Mouse (Mus musculus) stomach, postnatal 0 days (tissue): ENCODE measurements at regions not wholly inside any gene's neighbourhood (a gene's known extent, or its start where the extent isn't known, plus 50 kb on each side); places are given as distances from the start of the nearest gene placed in this dataset.
A peak's percentile ranks its signal among the peaks of the same experiment; 100 is the strongest.
"Not testable (repeated sequence)": the region's sequence is repeated elsewhere in the genome, so short reads cannot be mapped to it uniquely, and the experiment has no call there.

Experiments
- ATAC-seq: fragments of 200-750 bp; cut with Nextera tagmentation; 2 replicates; pipeline ENCODE4 v1.8.0; 2017; ENCODE audit not compliant: low FRiP score, low TSS enrichment
- DNase-seq: peaks from one replicate; pipeline ENCODE4 v3.0.0-alpha.2; 2016; ENCODE audit warnings: low spot score
- H3K27ac ChIP-seq: fragments of 300-500 bp; sonication (generic); replicated peaks from 2 replicates; pipeline ENCODE4 v1.5.1; 2014; ENCODE audit warnings: mild to moderate bottlenecking, control low read depth
- H3K27me3 ChIP-seq: fragments of 300-500 bp; sonication (generic); 2 replicates; pipeline ENCODE4 v1.6.1; 2014; ENCODE audit warnings: low read length; ENCODE audit not compliant: control insufficient read depth, insufficient read depth
- H3K36me3 ChIP-seq: fragments of 300-500 bp; sonication (generic); 2 replicates; pipeline ENCODE4 v1.6.1; 2014; ENCODE audit warnings: low read length, mixed read lengths; ENCODE audit not compliant: control insufficient read depth, insufficient read depth
- H3K4me1 ChIP-seq: fragments of 300-500 bp; sonication (generic); replicated peaks from 2 replicates; pipeline ENCODE4 v1.6.1; 2014; ENCODE audit warnings: antibody characterized with exemption; ENCODE audit not compliant: control insufficient read depth, insufficient read depth
- H3K4me2 ChIP-seq: fragments of 300-500 bp; sonication (generic); replicated peaks from 2 replicates; pipeline ENCODE4 v1.6.1; 2014; ENCODE audit warnings: low read depth, mild to moderate bottlenecking, control low read depth, moderate library complexity
- H3K4me3 ChIP-seq: fragments of 300-500 bp; sonication (generic); 2 replicates; pipeline ENCODE4 v1.5.1; 2014; ENCODE audit warnings: low read depth, low read length, control low read depth
- H3K9ac ChIP-seq: fragments of 300-500 bp; sonication (generic); 2 replicates; pipeline ENCODE4 v1.6.1; 2014; ENCODE audit warnings: mild to moderate bottlenecking, low read length, control low read depth, mixed read lengths
- H3K9me3 ChIP-seq: fragments of 300-500 bp; sonication (generic); 2 replicates; pipeline ENCODE4 v1.6.1; 2016; ENCODE audit warnings: low read length; ENCODE audit not compliant: control insufficient read depth
- CTCF ChIP-seq: IDR thresholded peaks from 2 replicates; pipeline ENCODE4 v1.5.1; 2016; ENCODE audit warnings: antibody characterized with exemption, low read depth, mild to moderate bottlenecking, moderate library complexity
- EP300 ChIP-seq: optimal IDR thresholded peaks from 2 replicates; pipeline ENCODE3; 2016; ENCODE audit warnings: antibody characterized with exemption
- WGBS: fragments of 180-500 bp; shearing (Covaris S2); extraction: QIAGEN DNeasy Blood & Tissue Kit; methylation state at CpG from one replicate; pipeline ENCODE4 v1.1.7; 2014; 5-methylcytosine and 5-hydroxymethylcytosine counted together

GRCm38 (mm10) chrX:103129347-103129746, 57.1 kb downstream of the Nap1l2 start:
- not testable (repeated sequence) for H3K9me3 ChIP-seq, H3K36me3 ChIP-seq, H3K9ac ChIP-seq, H3K4me3 ChIP-seq, ATAC-seq, DNase-seq, H3K4me2 ChIP-seq, H3K4me1 ChIP-seq, H3K27me3 ChIP-seq, H3K27ac ChIP-seq
- WGBS = 62% methylated on average over 21 of the region's 21 CpGs

GRCm38 (mm10) chrX:103109181-103109580, 77.3 kb downstream of the Nap1l2 start:
- H3K27me3 ChIP-seq = no peaks in the 10 kb centered on the region

GRCm38 (mm10) chrX:103067730-103068621, 118.5 kb downstream of the Nap1l2 start:
- not testable (repeated sequence) for H3K9me3 ChIP-seq, DNase-seq, H3K4me3 ChIP-seq, H3K27ac ChIP-seq, H3K36me3 ChIP-seq, H3K9ac ChIP-seq, H3K4me2 ChIP-seq, H3K4me1 ChIP-seq, H3K27me3 ChIP-seq
- ATAC-seq = peak; percentile 65
- no CpG with 5 or more reads among the region's 50 CpGs for WGBS

More at GRCm38 (mm10) chrX:103109181-103109580, 77.3 kb downstream of the Nap1l2 start:
- Histone ChIP-seq H3K27ac (no peak overlapping the region), H3K4me1 (no peaks in the 10 kb centered on the region), H3K4me3 (no peak overlapping the region), H3K9me3 (no peaks in the 10 kb centered on the region), H3K9ac (no peak overlapping the region), H3K4me2 (no peak overlapping the region), H3K36me3 (no peaks in the 10 kb centered on the region)
- TF ChIP-seq CTCF (peak; percentile 67), EP300 (no peak)
- DNase-seq (peak; percentile 13), ATAC-seq (no peak)
- 5% methylated on average over 1 of the region's 1 CpGs for WGBS

GRCm38 (mm10) chrX:103067107-103067506, 119.3 kb downstream of the Nap1l2 start:
- H3K27ac ChIP-seq, DNase-seq, H3K9me3 ChIP-seq, H3K4me1 ChIP-seq, H3K27me3 ChIP-seq, H3K36me3 ChIP-seq, H3K4me3 ChIP-seq, H3K9ac ChIP-seq, H3K4me2 ChIP-seq: not testable (repeated sequence)
- no CpG with 5 or more reads among the region's 45 CpGs for WGBS
- 0 out of 2 replicates have a peak, but pooled peaks have one; percentile 21 for ATAC-seq

- Histone ChIP-seq H3K4me1 (no peaks in the 10 kb centered on the region), H3K27me3 (no peaks in the 10 kb centered on the region), H3K36me3 (no peaks in the 10 kb centered on the region), H3K4me3 (peak overlapping the region; percentile 40), H3K27ac (no peak overlapping the region), H3K4me2 (peak overlapping the region; percentile 46), H3K9me3 (no peaks in the 10 kb centered on the region), H3K9ac (peak overlapping the region; percentile 27; the same call in 1 of the 2 replicates)
- ATAC-seq (peak; percentile 38; the same call in 1 of the 2 replicates), DNase-seq (peak; percentile 48)
- TF ChIP-seq EP300 = no peak
- no peak for TF ChIP-seq CTCF
- WGBS = 14% methylated on average over 20 of the region's 22 CpGs
Measured at GRCm38 (mm10) chrX:103026256-103027028, 98.3 kb downstream of the 1700018G05Rik start.

- 20% methylated on average over 3 of the region's 3 CpGs for WGBS
- H3K27ac ChIP-seq, H3K27me3 ChIP-seq, H3K9ac ChIP-seq, ATAC-seq, H3K9me3 ChIP-seq, H3K36me3 ChIP-seq, H3K4me3 ChIP-seq, H3K4me1 ChIP-seq: not testable (repeated sequence)
- peak; percentile 59 for TF ChIP-seq CTCF
- DNase-seq = peak; percentile 14
- peak overlapping the region; percentile 46; the same call in 1 of the 2 replicates for H3K4me2 ChIP-seq
Measured at GRCm38 (mm10) chrX:103025495-103025894, 97.3 kb downstream of the 1700018G05Rik start.

GRCm38 (mm10) chrX:103013425-103014057, 85.4 kb downstream of the 1700018G05Rik start:
- ATAC-seq = peak; percentile 26; the same call in 1 of the 2 replicates
- not testable (repeated sequence) for H3K4me3 ChIP-seq, DNase-seq, H3K27ac ChIP-seq, H3K9me3 ChIP-seq, H3K36me3 ChIP-seq, H3K4me1 ChIP-seq, H3K27me3 ChIP-seq, H3K9ac ChIP-seq, H3K4me2 ChIP-seq
- WGBS = no CpG with 5 or more reads among the region's 61 CpGs
